Mouse (Mus musculus): ENCODE results near the gene Elane.
A peak's percentile ranks its signal among the peaks of the same experiment; 100 is the strongest.
"Not testable (repeated sequence)": the region's sequence is repeated elsewhere in the genome, so short reads cannot be mapped to it uniquely, and the experiment has no call there.

Elane gene

GRCm38 (mm10) chr10:79883297-79884084, 2.6 kb upstream of the Elane start:
- peak; percentile 80 for DNase-seq

GRCm38 (mm10) chr10:79884446-79884845, 1.6 kb upstream of the Elane start:
- DNase-seq: no peak

- DNase-seq: not testable (repeated sequence)
Measured at GRCm38 (mm10) chr10:79884938-79885337, 1.1 kb upstream of the Elane start.

- no peak for DNase-seq
Measured at GRCm38 (mm10) chr10:79886611-79887010, 564 bp downstream of the Elane start.

GRCm38 (mm10) chr10:79889386-79889785, 3.3 kb downstream of the Elane start:
- no peak for DNase-seq

GRCm38 (mm10) chr10:79890670-79891069, 4.6 kb downstream of the Elane start, which contains the start of gene Cfd:
Gene Cfd (plus strand): TSS chr10:79890853.
- no peak for DNase-seq

GRCm38 (mm10) chr10:79892451-79893118, 6.5 kb downstream of the Elane start:
- peak; percentile 72 for DNase-seq

GRCm38 (mm10) chr10:79896306-79896705, 10.3 kb downstream of the Elane start:
- no peak for DNase-seq

- DNase-seq: no peak
Measured at GRCm38 (mm10) chr10:79896814-79897213, 10.8 kb downstream of the Elane start.

- no peak for DNase-seq
Measured at GRCm38 (mm10) chr10:79897316-79898245, 11.5 kb downstream of the Elane start.

- peak; percentile 91 for DNase-seq
Measured at GRCm38 (mm10) chr10:79900951-79901410, 14.9 kb downstream of the Elane start.

- DNase-seq: no peak
Measured at GRCm38 (mm10) chr10:79906712-79907111, 20.7 kb downstream of the Elane start.

GRCm38 (mm10) chr10:79907415-79907814, 21.4 kb downstream of the Elane start:
- DNase-seq: no peak

GRCm38 (mm10) chr10:79908167-79909091, 22.4 kb downstream of the Elane start, which contains the start of gene Med16:
Gene Med16 (minus strand): TSS chr10:79908923.
- peak; percentile 95 for DNase-seq

- DNase-seq: peak; percentile 61
Measured at GRCm38 (mm10) chr10:79909092-79909922, 23.3 kb downstream of the Elane start.

- no peak for DNase-seq
Measured at GRCm38 (mm10) chr10:79910556-79910955, 24.5 kb downstream of the Elane start, which contains the start of gene Gm26602. Gene Gm26602 (plus strand): TSS chr10:79910856.

- no peak for DNase-seq
Measured at GRCm38 (mm10) chr10:79912412-79912811, 26.4 kb downstream of the Elane start.

GRCm38 (mm10) chr10:79914131-79914947, 28.3 kb downstream of the Elane start:
- DNase-seq: no peak

GRCm38 (mm10) chr10:79914948-79915596, 29.0 kb downstream of the Elane start:
- DNase-seq: no peak

Data from right cerebral cortex, adult 18-20 months (tissue).